Comparison of ENCODE assay signal across 23 mouse cellular contexts in the genomic region with DNA sequence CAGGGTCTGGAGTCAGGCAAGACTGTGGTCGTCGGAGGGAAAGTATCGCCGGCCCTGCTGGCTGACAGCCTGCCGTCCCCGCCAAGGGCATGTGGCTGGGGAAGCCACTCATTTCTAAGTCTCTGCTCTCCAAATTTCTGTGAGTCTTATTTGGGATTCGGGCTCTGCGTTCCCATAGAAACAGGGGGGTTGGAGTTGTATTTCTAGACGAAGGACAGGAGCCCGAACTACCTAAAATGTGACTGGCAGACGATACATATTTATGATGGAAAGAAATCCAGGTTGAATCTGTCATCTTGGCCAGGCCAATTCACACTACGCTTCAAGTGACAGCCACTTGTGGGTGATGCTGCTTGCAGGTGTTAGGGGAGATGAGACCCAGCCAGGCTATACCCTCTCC.
"Had no signal": no experiment of that assay in that cellular context is flagged by ENCODE, and none has a peak within 500 bp of the region (broad histone marks: within the 10 kb centered on the region; RNA-seq: fewer than 3 reads in every experiment).

No protein-coding gene starts in this region.

- H3K27ac ChIP-seq: intestine, embryonic 15.5 days; kidney, embryonic 15.5 days; limb, embryonic 12.5 days; limb, embryonic 15.5 days; liver, embryonic 14.5 days; macrophage; midbrain, embryonic 13.5 days; neural tube, embryonic 13.5 days; stomach, embryonic 15.5 days had no signal

- H3K4me3 ChIP-seq: intestine, embryonic 15.5 days; kidney, embryonic 15.5 days; limb, embryonic 12.5 days; limb, embryonic 15.5 days; midbrain, embryonic 13.5 days; myocyte; neural tube, embryonic 13.5 days; stomach, embryonic 15.5 days had no signal

- H3K4me2 ChIP-seq: intestine, embryonic 15.5 days; kidney, embryonic 15.5 days; limb, embryonic 12.5 days; limb, embryonic 15.5 days; liver, embryonic 11.5 days; lung, embryonic 14.5 days; midbrain, embryonic 13.5 days; neural tube, embryonic 13.5 days; stomach, embryonic 15.5 days had no signal

- DNase-seq: kidney, adult 11 months; kidney, adult 8-10 months; kidney, postnatal 10 days; kidney, postnatal 36 days; layer of hippocampus, postnatal 36 days; left cerebral cortex, postnatal 4 days; liver, postnatal 0 days; lung, embryonic 14.5 days; retina, postnatal 1 day; spleen, adult 18-20 months; thymus, postnatal 25 days had no signal

- H3K9ac ChIP-seq: intestine, embryonic 15.5 days; kidney, embryonic 15.5 days; limb, embryonic 12.5 days; limb, embryonic 15.5 days; liver, embryonic 14.5 days; liver, postnatal 0 days; lung, embryonic 14.5 days; midbrain, embryonic 13.5 days; neural tube, embryonic 13.5 days; stomach, embryonic 15.5 days had no signal

- H3K36me3 ChIP-seq: intestine, embryonic 15.5 days; kidney, embryonic 15.5 days; limb, embryonic 12.5 days; limb, embryonic 15.5 days; midbrain, embryonic 13.5 days; neural tube, embryonic 13.5 days; stomach, embryonic 15.5 days had no signal

- H3K9me3 ChIP-seq: intestine, embryonic 15.5 days; kidney, embryonic 15.5 days; limb, embryonic 12.5 days; limb, embryonic 15.5 days; midbrain, embryonic 13.5 days; neural tube, embryonic 13.5 days; stomach, embryonic 15.5 days had no signal

- H3K27me3 ChIP-seq: intestine, embryonic 15.5 days; kidney, embryonic 15.5 days; limb, embryonic 15.5 days; midbrain, embryonic 13.5 days; neural tube, embryonic 13.5 days; stomach, embryonic 15.5 days had no signal

- H3K4me1 ChIP-seq: intestine, embryonic 15.5 days; kidney, embryonic 15.5 days; limb, embryonic 12.5 days; limb, embryonic 15.5 days; stomach, embryonic 15.5 days had no signal

- ATAC-seq: intestine, embryonic 15.5 days; liver, postnatal 0 days; lung, postnatal 0 days; midbrain, embryonic 13.5 days had no signal
